20 mouse cellular contexts compared by ENCODE assay signal in genomic region chr5:114617809-114618208, GRCm38 (mm10). TPM values are rescaled to one million over a fixed set of nuclear protein-coding genes. Genes with fewer than 3 reads are reported as not detected.
"Had no signal": no experiment of that assay in that cellular context is flagged by ENCODE, and none has a peak within 500 bp of the region (broad histone marks: within the 10 kb centered on the region; RNA-seq: fewer than 3 reads in every experiment).

No protein-coding gene starts in this region.

- H3K27ac ChIP-seq: kidney, postnatal 0 days; limb, embryonic 12.5 days; limb, embryonic 15.5 days; liver, embryonic 12.5 days; liver, embryonic 15.5 days; lung, embryonic 15.5 days; midbrain, embryonic 10.5 days; midbrain, embryonic 13.5 days; neural tube, embryonic 13.5 days had no signal

- H3K36me3 ChIP-seq: limb, embryonic 12.5 days; limb, embryonic 15.5 days; liver, embryonic 12.5 days; liver, embryonic 15.5 days; lung, embryonic 15.5 days; neural tube, embryonic 13.5 days had no signal

- H3K9me3 ChIP-seq: limb, embryonic 12.5 days; limb, embryonic 15.5 days; liver, embryonic 12.5 days; liver, embryonic 15.5 days; lung, embryonic 15.5 days; megakaryocyte, embryonic 14.5 days; midbrain, embryonic 10.5 days; midbrain, embryonic 13.5 days; neural tube, embryonic 13.5 days had no signal

- H3K9ac ChIP-seq: limb, embryonic 12.5 days; limb, embryonic 15.5 days; liver, embryonic 12.5 days; liver, embryonic 15.5 days; lung, embryonic 15.5 days; midbrain, embryonic 13.5 days; neural tube, embryonic 13.5 days had no signal

- DNase-seq: kidney, postnatal 36 days; left cerebral cortex, postnatal 4 days; lung, adult 18-20 months; lung, postnatal 10 days; lung, postnatal 36 days; retina, postnatal 1 day; right cerebral cortex, postnatal 25 days; thymus, postnatal 25 days had no signal

- H3K4me1 ChIP-seq: limb, embryonic 12.5 days; limb, embryonic 15.5 days; lung, embryonic 15.5 days; midbrain, embryonic 10.5 days had no signal

- H3K4me3 ChIP-seq: limb, embryonic 12.5 days; limb, embryonic 15.5 days; liver, embryonic 12.5 days; liver, embryonic 15.5 days; lung, embryonic 15.5 days; megakaryocyte, embryonic 14.5 days; midbrain, embryonic 10.5 days; midbrain, embryonic 13.5 days; myocyte; neural tube, embryonic 13.5 days had no signal

- H3K27me3 ChIP-seq: liver, embryonic 15.5 days; lung, embryonic 15.5 days; neural tube, embryonic 13.5 days had no signal

RNA-seq across cellular contexts. Expression of gene Trpv4, which starts 40.4 kb away (rescaled TPM):
- total RNA-seq: monocyte, adult 5-6 weeks had no signal

RNA-seq across cellular contexts. Expression of gene Fam222a, which starts 50.0 kb away (rescaled TPM):
- total RNA-seq: monocyte, adult 5-6 weeks had no signal
